Mouse (Mus musculus) CH12.LX (cell line): Measurements from ENCODE around the gene Spata25.

Experiments used
- CHD1 ChIP-seq: IDR thresholded peaks from 2 replicates; pipeline ENCODE4 v1.6.1; 2012; ENCODE audit warnings: low read depth, low read length, improper control_type of control experiment, inconsistent platforms
- CHD2 ChIP-seq: IDR thresholded peaks from 2 replicates; pipeline ENCODE4 v1.6.1; 2011; ENCODE audit warnings: low read length, improper control_type of control experiment
- CTCF ChIP-seq, 2 experiments: IDR thresholded peaks in 1 of 2; conservative IDR thresholded peaks in 1 of 2; 2 replicates each; pipeline ENCODE4 v1.5.1; 2011 to 2012; ENCODE audit warnings: low read depth in 2 of 2, low read length in 2 of 2, improper control_type of control experiment in 1 of 2, inconsistent platforms in 1 of 2, mild to moderate bottlenecking in 1 of 2, moderate library complexity in 1 of 2
- IRF4 ChIP-seq: IDR thresholded peaks from 2 replicates; pipeline ENCODE4 v1.6.1; 2014; ENCODE audit warnings: low read depth, mild to moderate bottlenecking, inconsistent platforms, low read length, improper control_type of control experiment
- MAX ChIP-seq: IDR thresholded peaks from 2 replicates; pipeline ENCODE4 v1.6.1; 2011; ENCODE audit warnings: low read length, improper control_type of control experiment
- PAX5 ChIP-seq: IDR thresholded peaks from 2 replicates; pipeline ENCODE4 v1.6.1; 2012; ENCODE audit warnings: low read length, inconsistent platforms, mixed read lengths
- ZC3H11A ChIP-seq: IDR thresholded peaks from 2 replicates; pipeline ENCODE4 v1.6.1; 2012; ENCODE audit warnings: low read depth, mild to moderate bottlenecking, inconsistent platforms, low read length, improper control_type of control experiment

- TF ChIP-seq ZC3H11A (no peak), CTCF (conservative IDR thresholded peaks at IDR 0.05 in 1 of 2, IDR thresholded peaks at IDR 0.05 in 1 of 2; ENCODE audit: low read depth in 2 of 2, low read length in 2 of 2) (no peak), CHD2 (no peak), CHD1 (no peak), IRF4 (no peak), PAX5 (no peak), MAX (no peak)
Measured at GRCm38 (mm10) chr2:164861094-164861493, 32.8 kb upstream of the Spata25 start.
